Mouse (Mus musculus): Measurements from ENCODE around the gene Pih1d1. TPM values are rescaled to one million over a fixed set of nuclear protein-coding genes. Genes with fewer than 3 reads are reported as not detected.
A peak's percentile ranks its signal among the peaks of the same experiment; 100 is the strongest.
"Not testable (repeated sequence)": the region's sequence is repeated elsewhere in the genome, so short reads cannot be mapped to it uniquely, and the experiment has no call there.

Pih1d1 gene
- polyA plus RNA-seq, 1 experiment, result 46.9 TPM

- Histone ChIP-seq H3K4me3 (replicated peaks; ENCODE audit: extremely low read depth, low read depth, low read length) (no peak overlapping the region), H3K4me1 (ENCODE audit: control insufficient read depth, insufficient read depth, low read length) (peaks cover 6% of the 10 kb centered on the region; the same call in 1 of the 2 replicates)
- WGBS, result 77% methylated on average over 6 of the region's 6 CpGs
- no peak for TF ChIP-seq CTCF (IDR thresholded peaks at IDR 0.05; ENCODE audit: insufficient read depth, low read length)
- no peak for TF ChIP-seq POLR2A (IDR thresholded peaks at IDR 0.05; ENCODE audit: borderline replicate concordance, extremely low read depth, low read depth, low read length)
- no peak for DNase-seq
Measured at GRCm38 (mm10) chr7:45118336-45118735, 35.8 kb upstream of the Pih1d1 start.

GRCm38 (mm10) chr7:45119780-45120709 lies 34.1 kb upstream of the Pih1d1 start:
- 75% methylated on average over 5 of the region's 5 CpGs for WGBS
- H3K4me1 ChIP-seq (ENCODE audit: control insufficient read depth, insufficient read depth, low read length), result peaks cover 8% of the 10 kb centered on the region; the same call in 1 of the 2 replicates
- H3K4me3 ChIP-seq (replicated peaks; ENCODE audit: extremely low read depth, low read depth, low read length), result no peak overlapping the region
- DNase-seq, result no peak
- TF ChIP-seq POLR2A (IDR thresholded peaks at IDR 0.05; ENCODE audit: borderline replicate concordance, extremely low read depth, low read depth, low read length), result no peak
- TF ChIP-seq CTCF (IDR thresholded peaks at IDR 0.05; ENCODE audit: insufficient read depth, low read length), result no peak

DNA sequence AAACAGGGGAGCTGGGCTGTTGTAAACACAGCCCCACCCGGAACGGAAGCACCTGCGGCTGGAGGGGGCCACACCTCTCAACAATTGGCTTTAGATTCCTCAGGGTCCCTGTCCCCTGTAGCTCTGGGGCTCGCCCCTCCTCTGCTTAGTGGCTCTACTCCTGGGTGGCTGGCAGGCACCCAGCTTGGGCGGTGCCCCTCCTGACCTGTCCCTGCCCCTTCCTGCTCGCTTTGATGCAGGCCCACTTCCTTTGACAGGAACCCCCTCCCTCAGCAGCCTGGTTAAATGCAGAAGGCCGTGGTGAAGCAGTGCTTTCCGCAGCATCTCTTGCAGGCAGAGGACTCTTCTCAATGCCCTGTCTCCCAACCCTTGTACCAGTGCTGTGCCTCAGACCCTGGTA lies 32.7 kb upstream of the Pih1d1 start:
- peak overlapping the region; percentile 42 for H3K4me3 ChIP-seq (replicated peaks; ENCODE audit: extremely low read depth, low read depth, low read length)
- H3K4me1 ChIP-seq (ENCODE audit: control insufficient read depth, insufficient read depth, low read length), result peaks cover 8% of the 10 kb centered on the region; the same call in 1 of the 2 replicates
- peak; percentile 70; the same call in 1 of the 2 replicates for TF ChIP-seq POLR2A (IDR thresholded peaks at IDR 0.05; ENCODE audit: borderline replicate concordance, extremely low read depth, low read depth, low read length)
- TF ChIP-seq CTCF (IDR thresholded peaks at IDR 0.05; ENCODE audit: insufficient read depth, low read length), result no peak
- 21% methylated on average over 8 of the region's 8 CpGs for WGBS
- DNase-seq, result no peak

DNA sequence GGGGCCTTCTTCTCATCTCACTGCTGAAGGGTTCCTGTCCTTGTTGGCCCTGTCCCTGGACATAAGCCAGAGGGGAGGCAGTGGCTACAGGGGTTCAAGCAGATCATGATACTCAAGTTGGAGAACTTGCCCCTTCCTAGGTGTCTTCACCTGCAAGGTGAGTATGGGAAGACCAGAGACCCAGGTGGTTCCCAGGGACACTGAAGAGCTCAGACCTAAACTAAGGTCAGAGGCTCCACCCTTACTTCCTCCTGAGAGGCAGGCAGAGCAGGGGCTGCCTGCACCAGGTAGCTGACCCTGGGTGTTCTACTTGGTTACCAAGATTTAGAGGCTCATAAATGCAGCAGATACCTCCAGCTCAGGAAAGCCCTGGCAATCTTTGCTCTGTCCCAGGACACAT lies 32.1 kb upstream of the Pih1d1 start:
- Histone ChIP-seq H3K4me3 (replicated peaks; ENCODE audit: extremely low read depth, low read depth, low read length) (peak overlapping the region; percentile 42), H3K4me1 (ENCODE audit: control insufficient read depth, insufficient read depth, low read length) (peaks cover 9% of the 10 kb centered on the region; the same call in 1 of the 2 replicates)
- TF ChIP-seq CTCF (IDR thresholded peaks at IDR 0.05; ENCODE audit: insufficient read depth, low read length) (no peak), POLR2A (IDR thresholded peaks at IDR 0.05; ENCODE audit: borderline replicate concordance, extremely low read depth, low read depth, low read length) (no peak)
- no peak for DNase-seq

- WGBS, result 68% methylated on average over 15 of the region's 15 CpGs
- H3K4me3 ChIP-seq (replicated peaks; ENCODE audit: extremely low read depth, low read depth, low read length), result no peak overlapping the region
- TF ChIP-seq POLR2A (IDR thresholded peaks at IDR 0.05; ENCODE audit: borderline replicate concordance, extremely low read depth, low read depth, low read length) (no peak), CTCF (IDR thresholded peaks at IDR 0.05; ENCODE audit: insufficient read depth, low read length) (no peak)
- peaks cover 13% of the 10 kb centered on the region; the same call in 1 of the 2 replicates for H3K4me1 ChIP-seq (ENCODE audit: control insufficient read depth, insufficient read depth, low read length)
- no peak for DNase-seq
Measured at GRCm38 (mm10) chr7:45122561-45123185, 31.4 kb upstream of the Pih1d1 start.

GRCm38 (mm10) chr7:45123186-45123570 lies 30.9 kb upstream of the Pih1d1 start:
- 11% methylated on average over 12 of the region's 12 CpGs for WGBS
- no peak for TF ChIP-seq CTCF (IDR thresholded peaks at IDR 0.05; ENCODE audit: insufficient read depth, low read length)
- no peak for TF ChIP-seq POLR2A (IDR thresholded peaks at IDR 0.05; ENCODE audit: borderline replicate concordance, extremely low read depth, low read depth, low read length)
- peaks cover 13% of the 10 kb centered on the region; the same call in 1 of the 2 replicates for H3K4me1 ChIP-seq (ENCODE audit: control insufficient read depth, insufficient read depth, low read length)
- DNase-seq, result no peak
- H3K4me3 ChIP-seq (replicated peaks; ENCODE audit: extremely low read depth, low read depth, low read length), result peak overlapping the region; percentile 98

- DNase-seq, result peak; percentile 98
- peak within 1 kb of the TSS; percentile 98 for H3K4me3 ChIP-seq (replicated peaks; ENCODE audit: extremely low read depth, low read depth, low read length)
- TF ChIP-seq CTCF (IDR thresholded peaks at IDR 0.05; ENCODE audit: insufficient read depth, low read length) (no peak), POLR2A (IDR thresholded peaks at IDR 0.05; ENCODE audit: borderline replicate concordance, extremely low read depth, low read depth, low read length) (peak; percentile 82)
- H3K4me1 ChIP-seq (ENCODE audit: control insufficient read depth, insufficient read depth, low read length), result peaks cover 13% of the 10 kb centered on the region; the same call in 1 of the 2 replicates
- 1% methylated on average over 59 of the region's 59 CpGs for whole genome bisulfite sequencing
Measured at GRCm38 (mm10) chr7:45124224-45125143, 29.6 kb upstream of the Pih1d1 start, which contains the start of gene Rps11. Rps11 (minus strand) TSS chr7:45124439.

DNA sequence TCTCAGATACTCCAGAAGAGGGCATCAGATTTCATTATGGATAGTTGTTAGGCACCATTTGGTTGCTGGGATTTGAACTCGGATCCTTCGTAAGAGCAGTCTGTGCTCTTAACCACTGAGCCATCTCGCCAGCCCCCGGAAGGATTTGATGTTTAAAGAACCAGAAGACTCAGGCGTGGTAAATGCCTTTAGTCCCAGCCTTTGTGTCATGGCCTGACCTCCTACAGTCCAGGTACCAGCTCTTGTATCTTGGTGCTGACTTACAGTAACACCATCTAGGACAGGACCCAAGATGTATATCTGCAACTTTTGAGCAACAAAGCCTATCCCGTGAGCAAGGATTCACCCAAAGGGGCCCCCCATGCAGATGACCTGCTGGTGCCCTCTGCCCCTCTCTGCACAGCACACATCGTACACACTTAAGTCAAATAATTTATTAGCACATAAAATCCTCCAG lies 28.9 kb upstream of the Pih1d1 start:
- Histone ChIP-seq H3K4me1 (ENCODE audit: control insufficient read depth, insufficient read depth, low read length) (peaks cover 17% of the 10 kb centered on the region), H3K4me3 (replicated peaks; ENCODE audit: extremely low read depth, low read depth, low read length) (no peak overlapping the region)
- 44% methylated on average over 7 of the region's 7 CpGs for WGBS
- TF ChIP-seq POLR2A (IDR thresholded peaks at IDR 0.05; ENCODE audit: borderline replicate concordance, extremely low read depth, low read depth, low read length) (no peak), CTCF (IDR thresholded peaks at IDR 0.05; ENCODE audit: insufficient read depth, low read length) (no peak)
- DNase-seq, result no peak

- not testable (repeated sequence) for H3K4me3 ChIP-seq (replicated peaks; ENCODE audit: extremely low read depth, low read depth, low read length); DNase-seq
- H3K4me1 ChIP-seq (ENCODE audit: control insufficient read depth, insufficient read depth, low read length), result peaks cover 17% of the 10 kb centered on the region
- WGBS, result 76% methylated on average over 5 of the region's 5 CpGs
Measured at GRCm38 (mm10) chr7:45125649-45126048, 28.5 kb upstream of the Pih1d1 start.
